Mouse (Mus musculus) hindbrain, embryonic 16.5 days (tissue): ENCODE results near the gene Olfr186. TPM values are rescaled to one million over a fixed set of nuclear protein-coding genes. Genes with fewer than 3 reads are reported as not detected.
"Not testable (repeated sequence)": the region's sequence is repeated elsewhere in the genome, so short reads cannot be mapped to it uniquely, and the experiment has no call there.

ENCODE experiments used
- ATAC-seq: fragments of 200-750 bp; cut with Nextera tagmentation; 2 replicates; pipeline ENCODE4 v1.8.0; 2017; ENCODE audit warnings: moderate TSS enrichment, moderate library complexity
- H3K27ac ChIP-seq: fragments of 300-500 bp; sonication (generic); 2 replicates; pipeline ENCODE4 v1.5.1; 2014; ENCODE audit warnings: low read depth, mild to moderate bottlenecking, control low read depth, low read length, moderate library complexity
- H3K27me3 ChIP-seq: fragments of 300-500 bp; sonication (generic); replicated peaks from 2 replicates; pipeline ENCODE4 v1.6.1; 2014; ENCODE audit warnings: low read length; ENCODE audit not compliant: control insufficient read depth, insufficient read depth
- H3K36me3 ChIP-seq: fragments of 300-500 bp; sonication (generic); 2 replicates; pipeline ENCODE4 v1.6.1; 2014; ENCODE audit warnings: mild to moderate bottlenecking, low read length, moderate library complexity, mixed read lengths; ENCODE audit not compliant: control insufficient read depth, insufficient read depth
- H3K4me1 ChIP-seq: fragments of 300-500 bp; sonication (generic); 2 replicates; pipeline ENCODE4 v1.6.1; 2014; ENCODE audit warnings: low read depth, low read length; ENCODE audit not compliant: control insufficient read depth, insufficient read depth
- H3K4me2 ChIP-seq: fragments of 300-500 bp; sonication (generic); 2 replicates; pipeline ENCODE4 v1.6.1; 2014; ENCODE audit warnings: mild to moderate bottlenecking, low read length, control low read depth, moderate library complexity
- H3K4me3 ChIP-seq: fragments of 300-500 bp; sonication (generic); 2 replicates; pipeline ENCODE4 v1.5.1; 2014; ENCODE audit warnings: mild to moderate bottlenecking, low read length, control low read depth, moderate library complexity
- H3K9ac ChIP-seq: fragments of 300-500 bp; sonication (generic); 2 replicates; pipeline ENCODE4 v1.6.1; 2014; ENCODE audit warnings: low read depth, mild to moderate bottlenecking, control low read depth, low read length, moderate library complexity
- H3K9me3 ChIP-seq: fragments of 300-500 bp; sonication (generic); 2 replicates; pipeline ENCODE4 v1.6.1; 2014; ENCODE audit warnings: mild to moderate bottlenecking, low read length, moderate library complexity; ENCODE audit not compliant: control insufficient read depth
- WGBS: fragments of 180-500 bp; shearing (Covaris S2); extraction: QIAGEN DNeasy Blood & Tissue Kit; methylation state at CpG from one replicate; pipeline ENCODE4 v1.1.7; 2014; 5-methylcytosine and 5-hydroxymethylcytosine counted together
- polyA plus RNA-seq: library from polyadenylated mRNA; unstranded; fragments of >200 nt; fragmentation: Nextera tagmentation; extraction: Ambion mirVana; gene quantifications from 2 replicates; pipeline ENCODE4 v1.2.1, GENCODE M21; 2015

The Olfr186 gene
- not detected in 2 replicates for polyA plus RNA-seq

DNA sequence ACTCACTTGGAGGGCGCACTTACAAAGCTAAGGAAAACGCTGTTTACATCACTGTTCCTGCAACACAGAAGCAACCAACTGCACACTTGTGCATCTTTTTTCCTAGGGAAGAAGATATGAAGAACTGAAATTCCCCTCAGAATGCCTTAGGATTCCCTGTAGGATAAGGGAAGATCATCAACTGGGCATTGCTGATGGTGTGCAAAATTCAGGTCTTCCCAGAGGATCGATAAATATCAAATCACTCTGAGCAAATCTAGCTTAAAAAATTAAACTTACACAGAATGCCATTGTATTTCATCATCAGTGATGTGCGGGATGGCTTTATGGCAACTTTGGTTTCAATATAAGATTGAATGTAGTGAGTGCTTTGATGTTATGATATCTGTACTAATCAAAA lies at the start of gene Olfr186:
Gene Olfr186 (minus strand): TSS at position 101 of the 400 bp plus-strand sequence.
- Histone ChIP-seq H3K27ac (no peak within 1 kb of the TSS), H3K27me3 (no peaks in the 10 kb centered on the region), H3K4me2 (no peak within 1 kb of the TSS), H3K9me3 (no peaks in the 10 kb centered on the region), H3K4me1 (no peaks in the 10 kb centered on the region), H3K36me3 (no peaks in the 10 kb centered on the region), H3K4me3 (no peak within 1 kb of the TSS), H3K9ac (no peak within 1 kb of the TSS)
- no peak for ATAC-seq
- WGBS = 91% methylated on average over 4 of the region's 4 CpGs

DNA sequence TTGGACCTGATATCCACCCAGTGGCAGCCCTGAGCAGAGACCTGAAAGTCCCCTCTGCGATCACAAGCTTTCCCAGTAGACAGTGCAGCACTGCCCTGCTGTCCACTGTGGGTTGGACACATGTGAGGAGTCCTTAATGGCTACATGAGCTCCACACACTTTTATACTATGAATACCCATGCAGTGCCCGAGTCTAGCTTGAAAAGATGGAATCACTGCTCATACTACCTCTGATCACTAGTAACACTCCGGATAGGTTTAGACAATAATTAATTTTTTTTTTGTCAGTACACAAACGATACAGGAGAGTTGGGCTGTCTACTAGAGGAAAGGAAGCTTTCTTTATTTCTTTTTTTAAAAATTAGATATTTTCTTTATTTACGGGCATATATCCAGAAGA lies 47.8 kb upstream of the Olfr186 start, which contains the start of gene Olfr190:
Gene Olfr190 (minus strand): TSS at position 101 of the 400 bp plus-strand sequence.
- H3K4me2 ChIP-seq = no peak within 1 kb of the TSS
- no peaks in the 10 kb centered on the region for H3K27me3 ChIP-seq
- H3K4me3 ChIP-seq = no peak within 1 kb of the TSS
- no peaks in the 10 kb centered on the region for H3K4me1 ChIP-seq
- H3K27ac ChIP-seq = no peak within 1 kb of the TSS
- H3K36me3 ChIP-seq = no peaks in the 10 kb centered on the region
- 89% methylated on average over 5 of the region's 5 CpGs for WGBS
- H3K9ac ChIP-seq = no peak within 1 kb of the TSS
- no peak for ATAC-seq
- no peaks in the 10 kb centered on the region for H3K9me3 ChIP-seq

GRCm38 (mm10) chr16:59073520-59073919 lies 43.4 kb upstream of the Olfr186 start:
- H3K36me3 ChIP-seq = no peaks in the 10 kb centered on the region
- H3K4me3 ChIP-seq = no peak overlapping the region
- H3K9me3 ChIP-seq = no peaks in the 10 kb centered on the region
- H3K4me1 ChIP-seq = no peaks in the 10 kb centered on the region
- no peak overlapping the region for H3K9ac ChIP-seq
- ATAC-seq = no peak
- 90% methylated on average over 1 of the region's 1 CpGs for WGBS
- no peak overlapping the region for H3K4me2 ChIP-seq
- H3K27ac ChIP-seq = no peak overlapping the region
- H3K27me3 ChIP-seq = no peaks in the 10 kb centered on the region

- Histone ChIP-seq H3K4me2 (no peak overlapping the region), H3K9ac (no peak overlapping the region), H3K27ac (no peak overlapping the region), H3K4me3 (no peak overlapping the region), H3K9me3 (no peaks in the 10 kb centered on the region), H3K27me3 (no peaks in the 10 kb centered on the region), H3K4me1 (no peaks in the 10 kb centered on the region), H3K36me3 (no peaks in the 10 kb centered on the region)
- no peak for ATAC-seq
Observed at GRCm38 (mm10) chr16:59071755-59072154, 41.7 kb upstream of the Olfr186 start.

GRCm38 (mm10) chr16:59062411-59062810 lies 32.3 kb upstream of the Olfr186 start:
- H3K9me3 ChIP-seq, H3K4me1 ChIP-seq, H3K27me3 ChIP-seq, H3K9ac ChIP-seq, ATAC-seq, H3K36me3 ChIP-seq, H3K4me3 ChIP-seq, H3K4me2 ChIP-seq, H3K27ac ChIP-seq: not testable (repeated sequence)
- 65% methylated on average over 3 of the region's 3 CpGs for WGBS

DNA sequence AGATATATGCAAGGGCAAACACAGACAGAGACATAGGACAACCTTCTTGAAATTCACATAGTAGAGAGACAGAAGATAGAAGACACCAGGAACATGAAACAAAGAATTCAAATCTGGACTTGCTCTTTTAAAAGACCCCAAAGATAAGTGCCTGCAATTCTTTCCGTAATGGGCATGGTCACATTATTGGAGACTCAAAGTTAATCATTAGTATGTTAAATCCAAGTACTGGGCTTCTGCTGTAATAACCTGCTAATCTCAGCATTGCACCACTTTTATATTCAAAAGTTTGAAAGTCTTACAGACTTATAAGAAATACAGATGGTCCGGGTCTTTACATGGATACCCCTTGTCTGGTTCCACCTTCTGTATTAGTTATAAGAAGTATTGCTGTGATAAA lies 19.2 kb upstream of the Olfr186 start:
- not testable (repeated sequence) for H3K4me1 ChIP-seq, H3K27ac ChIP-seq, H3K27me3 ChIP-seq, ATAC-seq, H3K4me3 ChIP-seq, H3K9ac ChIP-seq, H3K4me2 ChIP-seq, H3K9me3 ChIP-seq, H3K36me3 ChIP-seq
- 96% methylated on average over 2 of the region's 2 CpGs for WGBS

DNA sequence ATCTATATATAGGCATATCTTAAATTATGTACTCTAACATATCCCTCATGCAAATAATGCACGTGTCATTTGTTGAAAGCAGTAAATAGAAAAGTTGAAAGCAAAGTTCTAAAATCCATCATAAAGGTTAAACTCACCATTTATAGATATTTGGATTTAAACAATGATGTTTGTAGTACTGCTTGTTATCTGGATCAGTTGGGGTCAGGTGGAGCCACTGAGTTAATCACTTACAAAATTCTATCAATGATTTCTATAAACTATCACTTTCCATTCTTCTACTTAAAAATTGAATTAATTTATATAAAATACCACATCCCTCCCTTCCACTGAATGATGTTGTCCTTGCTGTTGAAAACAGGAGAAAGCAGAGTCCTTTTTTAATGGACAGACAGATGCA lies 18.8 kb upstream of the Olfr186 start:
- no peak overlapping the region for H3K27ac ChIP-seq
- 84% methylated on average over 1 of the region's 1 CpGs for WGBS
- no peak for ATAC-seq
- H3K36me3 ChIP-seq = no peaks in the 10 kb centered on the region
- no peak overlapping the region for H3K4me2 ChIP-seq
- H3K9ac ChIP-seq = no peak overlapping the region
- no peak overlapping the region for H3K4me3 ChIP-seq
- no peaks in the 10 kb centered on the region for H3K4me1 ChIP-seq
- no peaks in the 10 kb centered on the region for H3K9me3 ChIP-seq
- H3K27me3 ChIP-seq = no peaks in the 10 kb centered on the region

DNA sequence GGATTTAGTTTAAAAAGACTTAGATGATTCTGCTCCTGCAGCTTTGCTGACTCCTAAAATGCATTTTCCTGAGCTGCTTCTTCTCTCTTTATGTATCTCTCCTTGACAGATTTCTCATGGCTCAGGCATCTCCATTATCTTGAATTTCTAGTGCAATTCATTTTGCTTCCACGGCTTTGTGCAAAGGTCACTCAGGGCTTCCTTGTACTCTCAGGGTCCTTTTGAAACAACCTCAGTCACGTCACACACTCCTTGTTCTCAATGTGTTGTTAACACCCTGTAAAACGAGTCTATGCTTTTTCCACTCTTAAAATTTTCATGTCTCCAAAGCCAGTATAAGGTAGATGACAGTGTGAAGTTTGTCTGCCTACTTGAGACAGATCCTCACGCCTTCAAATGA lies 17.5 kb upstream of the Olfr186 start:
- Histone ChIP-seq H3K4me2 (no peak overlapping the region), H3K27me3 (no peaks in the 10 kb centered on the region), H3K4me1 (no peaks in the 10 kb centered on the region), H3K9ac (no peak overlapping the region), H3K36me3 (no peaks in the 10 kb centered on the region), H3K9me3 (no peaks in the 10 kb centered on the region), H3K4me3 (no peak overlapping the region), H3K27ac (no peak overlapping the region)
- 54% methylated on average over 4 of the region's 4 CpGs for WGBS
- ATAC-seq = no peak

- Histone ChIP-seq H3K4me3 (no peak overlapping the region), H3K9ac (no peak overlapping the region), H3K4me2 (no peak overlapping the region), H3K9me3 (no peaks in the 10 kb centered on the region), H3K4me1 (no peaks in the 10 kb centered on the region), H3K27ac (no peak overlapping the region), H3K36me3 (no peaks in the 10 kb centered on the region), H3K27me3 (no peaks in the 10 kb centered on the region)
- 84% methylated on average over 3 of the region's 3 CpGs for WGBS
- no peak for ATAC-seq
Observed at GRCm38 (mm10) chr16:59045835-59046234, 15.7 kb upstream of the Olfr186 start.

GRCm38 (mm10) chr16:59039710-59040109 lies 9.6 kb upstream of the Olfr186 start, which contains the start of gene Olfr187:
Olfr187 (minus strand) TSS chr16:59039767.
- ATAC-seq = no peak
- WGBS = 86% methylated on average over 7 of the region's 7 CpGs

More at GRCm38 (mm10) chr16:59039710-59040109, 9.6 kb upstream of the Olfr186 start, which contains the start of gene Olfr187:
- Histone ChIP-seq H3K27ac (no peak within 1 kb of the TSS), H3K9ac (no peak within 1 kb of the TSS), H3K9me3 (no peaks in the 10 kb centered on the region), H3K4me1 (no peaks in the 10 kb centered on the region), H3K36me3 (no peaks in the 10 kb centered on the region), H3K4me3 (no peak within 1 kb of the TSS), H3K27me3 (no peaks in the 10 kb centered on the region), H3K4me2 (no peak within 1 kb of the TSS)
